In genomic region chr7:71129981-71130380, GRCm38 (mm10) we compare ENCODE assay signal across 26 mouse cellular contexts.
"Had no signal": no experiment of that assay in that cellular context is flagged by ENCODE, and none has a peak within 500 bp of the region (broad histone marks: within the 10 kb centered on the region; RNA-seq: fewer than 3 reads in every experiment).

No protein-coding gene starts in this region.

- H3K27ac ChIP-seq: gastrocnemius, adult 2 months; heart, embryonic 10.5 days; hindbrain, embryonic 10.5 days; hindbrain, embryonic 12.5 days; hindbrain, embryonic 14.5 days; intestine, embryonic 15.5 days; kidney, embryonic 15.5 days; layer of hippocampus, adult 2 months; left cerebral cortex, adult 2 months; limb, embryonic 10.5 days; limb, embryonic 12.5 days; liver, embryonic 13.5 days; liver, embryonic 15.5 days had no signal

- H3K9ac ChIP-seq: heart, embryonic 12.5 days; hindbrain, embryonic 12.5 days; hindbrain, embryonic 14.5 days; intestine, embryonic 15.5 days; kidney, embryonic 15.5 days; limb, embryonic 12.5 days; liver, embryonic 13.5 days; liver, embryonic 15.5 days had no signal

- ATAC-seq: hindbrain, embryonic 16.5 days; inflammation-experienced regulatory T-cells, adult 6 months; intestine, postnatal 0 days had no signal

- H3K4me3 ChIP-seq: gastrocnemius, adult 2 months; heart, embryonic 10.5 days; heart, embryonic 12.5 days; hindbrain, embryonic 10.5 days; hindbrain, embryonic 12.5 days; intestine, embryonic 15.5 days; kidney, embryonic 15.5 days; layer of hippocampus, adult 2 months; left cerebral cortex, adult 2 months; limb, embryonic 10.5 days; limb, embryonic 12.5 days; liver, embryonic 13.5 days; liver, embryonic 15.5 days had no signal

- H3K9me3 ChIP-seq: heart, embryonic 10.5 days; heart, embryonic 12.5 days; hindbrain, embryonic 10.5 days; hindbrain, embryonic 12.5 days; intestine, embryonic 15.5 days; kidney, embryonic 15.5 days; limb, embryonic 10.5 days; limb, embryonic 12.5 days; liver, embryonic 13.5 days; liver, embryonic 15.5 days had no signal

- DNase-seq: gastrocnemius, adult 2 months; gastrocnemius, postnatal 10 days; gastrocnemius, postnatal 25 days; heart, adult 18-20 months; heart, postnatal 10 days; heart, postnatal 4 days; kidney, adult 18-20 months; kidney, postnatal 10 days; kidney, postnatal 25 days; kidney, postnatal 4 days; liver, embryonic 13.5 days had no signal

- H3K27me3 ChIP-seq: heart, embryonic 12.5 days; hindbrain, embryonic 12.5 days; intestine, embryonic 15.5 days; kidney, embryonic 15.5 days; limb, embryonic 12.5 days; liver, embryonic 13.5 days; liver, embryonic 15.5 days had no signal

- H3K36me3 ChIP-seq: heart, embryonic 10.5 days; heart, embryonic 12.5 days; hindbrain, embryonic 10.5 days; hindbrain, embryonic 12.5 days; intestine, embryonic 15.5 days; kidney, embryonic 15.5 days; limb, embryonic 10.5 days; limb, embryonic 12.5 days; liver, embryonic 13.5 days; liver, embryonic 15.5 days had no signal

- H3K4me2 ChIP-seq: heart, embryonic 12.5 days; hindbrain, embryonic 12.5 days; hindbrain, embryonic 14.5 days; intestine, embryonic 15.5 days; kidney, embryonic 15.5 days; limb, embryonic 12.5 days; liver, embryonic 13.5 days; liver, embryonic 15.5 days had no signal

- H3K4me1 ChIP-seq: hindbrain, embryonic 10.5 days; hindbrain, embryonic 12.5 days; intestine, embryonic 15.5 days; kidney, embryonic 15.5 days; limb, embryonic 10.5 days; limb, embryonic 12.5 days; liver, embryonic 13.5 days; liver, embryonic 15.5 days had no signal
